Mouse (Mus musculus): ENCODE results near the gene Rpl36a-ps1.

Gene Rpl36a-ps1

GRCm38 (mm10) chr14:98951626-98952290, 42.4 kb downstream of the Rpl36a-ps1 start:
- DNase-seq (ENCODE audit: low read depth, low spot score): no peak
